Mouse (Mus musculus): ENCODE data around the gene Olfr284.

Olfr284 gene

GRCm38 (mm10) chr15:98340887-98341286 lies at the start of gene Olfr284:
Gene Olfr284 (minus strand): TSS chr15:98340987.
- no peak for DNase-seq (ENCODE audit: low read depth, low spot score)

DNA sequence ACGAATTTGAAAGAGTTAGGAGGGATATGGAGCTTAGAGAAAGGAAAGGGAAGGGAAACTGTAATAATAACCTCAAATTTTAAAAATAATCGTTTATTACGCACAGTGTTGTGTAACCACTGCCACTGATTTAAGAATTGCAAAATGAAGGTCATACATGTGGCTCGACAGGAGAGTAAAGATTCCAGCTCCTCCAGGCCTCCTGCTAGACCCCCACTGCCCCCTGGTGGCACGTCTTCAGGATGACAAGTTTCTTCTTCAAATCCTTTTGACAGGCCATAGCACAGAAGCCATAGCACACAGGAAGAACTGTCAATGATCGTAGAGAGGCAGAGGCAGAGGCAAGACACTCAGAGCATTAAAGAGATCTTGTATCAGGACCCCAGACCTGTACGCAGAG lies 49.0 kb upstream of the Olfr284 start:
- DNase-seq (ENCODE audit: low read depth, low spot score): peak; percentile 56

GRCm38 (mm10) chr15:98387621-98388020 lies 46.8 kb upstream of the Olfr284 start:
- no peak for DNase-seq (ENCODE audit: low read depth, low spot score)

- DNase-seq (ENCODE audit: low read depth, low spot score): no peak
Measured at GRCm38 (mm10) chr15:98380846-98381245, 40.1 kb upstream of the Olfr284 start, which contains the start of gene Olfr283. Gene Olfr283 (minus strand): TSS chr15:98380946.

GRCm38 (mm10) chr15:98378209-98378608 lies 37.4 kb upstream of the Olfr284 start:
- DNase-seq (ENCODE audit: low read depth, low spot score): no peak

GRCm38 (mm10) chr15:98317177-98317724 lies 23.5 kb downstream of the Olfr284 start, which contains the start of gene Olfr285:
Gene Olfr285 (minus strand): TSS chr15:98317353.
- no peak for DNase-seq (ENCODE audit: low read depth, low spot score)

DNA sequence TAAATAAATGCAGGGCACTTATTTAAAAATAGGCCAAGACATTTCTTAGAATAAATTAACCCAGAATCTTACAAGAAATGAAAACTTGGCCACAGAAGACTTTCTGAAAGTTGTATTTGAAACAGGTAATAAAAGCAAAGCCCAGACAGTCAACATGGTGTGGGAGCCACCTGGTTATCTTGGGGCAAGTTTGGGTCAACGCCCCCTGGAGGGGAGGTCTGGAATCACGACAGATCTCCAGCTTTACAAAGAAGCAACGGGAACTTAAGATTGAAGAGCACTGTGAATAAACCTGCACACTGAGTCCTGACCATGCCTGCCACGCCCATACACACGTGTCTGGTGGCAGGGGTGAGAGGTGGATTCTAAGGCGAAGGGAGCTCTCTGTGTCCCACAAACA lies 25.1 kb downstream of the Olfr284 start:
- DNase-seq (ENCODE audit: low read depth, low spot score): no peak

DNA sequence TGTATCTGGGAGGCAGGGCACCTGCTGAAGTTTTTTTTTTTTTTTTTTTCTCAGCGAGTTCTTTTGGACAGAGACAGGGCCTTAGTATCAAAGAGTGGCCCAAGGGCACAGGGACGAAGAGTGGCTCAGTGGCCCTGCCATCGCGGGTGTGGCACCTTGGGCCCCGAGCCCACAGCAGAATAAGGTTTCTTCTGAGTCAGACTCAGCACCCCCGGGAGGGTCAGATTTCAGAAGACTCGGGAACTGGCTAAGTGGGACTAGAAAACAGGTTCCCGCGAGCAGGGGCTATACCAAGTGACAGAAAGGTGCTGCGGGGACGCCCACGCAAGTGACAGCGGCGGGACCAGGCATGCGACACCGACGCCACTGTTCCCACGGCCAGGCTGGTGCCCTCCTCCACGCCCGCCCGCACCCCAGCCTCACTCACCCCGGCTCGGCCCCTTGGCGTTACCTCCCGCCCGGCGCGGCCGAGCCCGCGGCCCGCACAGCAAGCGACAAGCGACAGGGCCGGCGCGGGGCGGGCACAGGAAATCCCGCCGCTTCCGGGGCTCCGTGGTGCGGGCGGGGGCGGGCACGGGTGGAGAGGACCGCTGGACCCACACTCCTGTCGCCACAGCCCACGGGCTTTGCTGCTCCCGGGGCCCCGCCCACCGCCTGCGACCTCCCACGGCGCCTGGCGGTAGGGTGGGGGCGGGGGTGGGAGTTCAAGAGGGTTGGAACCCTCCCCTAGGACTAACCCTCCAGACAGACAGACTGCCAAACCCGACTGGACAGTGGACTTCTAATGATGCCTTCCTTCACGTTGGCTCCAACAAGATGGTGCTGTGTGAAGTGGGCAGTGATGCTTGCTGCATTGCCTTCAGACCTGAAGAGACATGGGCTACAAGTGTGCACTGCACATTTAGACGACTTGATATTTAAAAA lies 44.9 kb downstream of the Olfr284 start, which contains the start of gene Zfp641:
Zfp641 (minus strand) TSS at position 534 of the 924 bp plus-strand sequence.
- DNase-seq (ENCODE audit: low read depth, low spot score): peak; percentile 28

GRCm38 (mm10) chr15:98293651-98294050 lies 47.1 kb downstream of the Olfr284 start:
- DNase-seq (ENCODE audit: low read depth, low spot score): no peak

Measured in retina, postnatal 7 days (tissue).